Mouse (Mus musculus): ENCODE measurements at regions not wholly inside any gene's neighbourhood (a gene's known extent, or its start where the extent isn't known, plus 50 kb on each side); places are given as distances from the start of the nearest gene placed in this dataset.

GRCm38 (mm10) chr2:101491762-101492161 lies 132.8 kb upstream of the Rag2 start:
- ATAC-seq (ENCODE audit: low FRiP score): no peak
- WGBS: 89% methylated on average over 3 of the region's 3 CpGs
- H3K4me3 ChIP-seq: no peak overlapping the region

GRCm38 (mm10) chr2:101508116-101508515 lies 116.4 kb upstream of the Rag2 start:
- H3K36me3 ChIP-seq: no peaks in the 10 kb centered on the region
- H3K9me3 ChIP-seq: no peaks in the 10 kb centered on the region
- ATAC-seq (ENCODE audit: low FRiP score): no peak
- no peak overlapping the region for H3K4me2 ChIP-seq
- H3K27me3 ChIP-seq: no peaks in the 10 kb centered on the region
- no peak overlapping the region for H3K4me3 ChIP-seq
- no peak overlapping the region for H3K27ac ChIP-seq
- H3K4me1 ChIP-seq (replicated peaks): no peaks in the 10 kb centered on the region
- H3K9ac ChIP-seq: no peak overlapping the region

More at GRCm38 (mm10) chr2:101491762-101492161, 132.8 kb upstream of the Rag2 start:
- Histone ChIP-seq H3K27me3 (no peaks in the 10 kb centered on the region), H3K27ac (no peak overlapping the region), H3K9ac (no peak overlapping the region), H3K36me3 (no peaks in the 10 kb centered on the region), H3K9me3 (no peaks in the 10 kb centered on the region), H3K4me2 (no peak overlapping the region), H3K4me1 (replicated peaks) (no peaks in the 10 kb centered on the region)
